Mouse (Mus musculus): ENCODE data around the gene Zbtb39. TPM values are rescaled to one million over a fixed set of nuclear protein-coding genes. Genes with fewer than 3 reads are reported as not detected.
"Not testable (repeated sequence)": the region's sequence is repeated elsewhere in the genome, so short reads cannot be mapped to it uniquely, and the experiment has no call there.

The Zbtb39 gene
- polyA plus RNA-seq, 1 experiment from 2014 or later = 3.7 TPM

- H3K27me3 ChIP-seq; H3K9me3 ChIP-seq; H3K4me3 ChIP-seq; ATAC-seq (ENCODE audit: low FRiP score); H3K27ac ChIP-seq; H3K9ac ChIP-seq; H3K4me1 ChIP-seq (replicated peaks); H3K36me3 ChIP-seq; H3K4me2 ChIP-seq: not testable (repeated sequence)
- WGBS = 92% methylated on average over 10 of the region's 10 CpGs
Observed at GRCm38 (mm10) chr10:127762926-127763325, 23.6 kb downstream of the Zbtb39 start.

DNA sequence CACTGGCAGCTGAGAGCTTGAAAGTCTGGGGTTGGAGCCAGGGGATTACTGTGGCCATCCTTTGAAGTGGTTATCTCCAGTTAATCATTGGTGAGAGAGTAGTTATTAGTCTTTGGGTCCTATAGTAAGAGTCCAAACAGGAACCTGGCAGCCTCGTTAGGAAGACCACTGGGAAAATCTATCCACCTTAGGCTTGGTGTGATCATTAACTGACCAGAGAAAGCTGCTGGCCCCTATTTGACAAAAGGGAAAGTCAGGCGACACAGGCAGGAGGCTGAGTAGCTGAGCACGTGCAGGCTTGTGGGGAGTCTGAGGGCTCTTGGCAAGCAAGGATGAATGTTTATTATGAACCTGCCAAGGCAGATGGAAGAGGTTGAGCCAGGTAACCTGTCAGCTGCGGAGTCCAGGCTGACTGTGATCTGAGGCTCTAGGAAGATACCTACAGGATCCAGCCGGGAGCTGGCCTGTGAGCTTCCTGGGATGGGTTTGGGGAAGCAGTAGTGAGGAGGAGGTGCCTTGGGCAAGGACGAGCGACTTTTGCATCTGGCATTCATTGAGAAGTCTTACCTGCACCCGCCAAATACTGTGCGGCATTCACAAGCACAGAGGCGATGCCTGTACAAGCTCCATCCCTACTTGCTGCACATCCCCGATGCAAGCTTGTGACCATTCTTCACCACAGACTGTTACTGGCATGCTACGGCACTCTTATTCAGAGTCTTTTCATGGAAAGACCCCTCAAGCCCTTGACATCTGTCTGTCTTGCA lies 24.8 kb downstream of the Zbtb39 start:
- no peaks in the 10 kb centered on the region for H3K4me1 ChIP-seq (replicated peaks)
- H3K9me3 ChIP-seq = no peaks in the 10 kb centered on the region
- H3K36me3 ChIP-seq = no peaks in the 10 kb centered on the region
- H3K27ac ChIP-seq = no peak overlapping the region
- no peaks in the 10 kb centered on the region for H3K27me3 ChIP-seq
- no peak for ATAC-seq (ENCODE audit: low FRiP score)
- H3K4me2 ChIP-seq = no peak overlapping the region
- H3K9ac ChIP-seq = no peak overlapping the region
- no peak overlapping the region for H3K4me3 ChIP-seq
- WGBS = 69% methylated on average over 12 of the region's 12 CpGs

- WGBS = 91% methylated on average over 1 of the region's 1 CpGs
Observed at GRCm38 (mm10) chr10:127766564-127766963, 27.2 kb downstream of the Zbtb39 start.

GRCm38 (mm10) chr10:127776011-127776410 lies 36.7 kb downstream of the Zbtb39 start, which contains the start of gene Rdh9:
Gene Rdh9, plus strand, starts transcription at chr10:127776386.
- WGBS = 93% methylated on average over 2 of the region's 2 CpGs
- no peak for ATAC-seq (ENCODE audit: low FRiP score)
- Histone ChIP-seq H3K4me3 (no peak within 1 kb of the TSS), H3K9me3 (no peaks in the 10 kb centered on the region), H3K27me3 (no peaks in the 10 kb centered on the region), H3K9ac (no peak within 1 kb of the TSS), H3K27ac (no peak within 1 kb of the TSS), H3K4me1 (replicated peaks) (no peaks in the 10 kb centered on the region), H3K4me2 (no peak within 1 kb of the TSS), H3K36me3 (no peaks in the 10 kb centered on the region)

More at GRCm38 (mm10) chr10:127766564-127766963, 27.2 kb downstream of the Zbtb39 start:
- Histone ChIP-seq H3K9me3 (no peaks in the 10 kb centered on the region), H3K4me1 (replicated peaks) (no peaks in the 10 kb centered on the region), H3K4me2 (no peak overlapping the region), H3K27ac (no peak overlapping the region), H3K27me3 (no peaks in the 10 kb centered on the region), H3K36me3 (no peaks in the 10 kb centered on the region), H3K4me3 (no peak overlapping the region), H3K9ac (no peak overlapping the region)
- ATAC-seq (ENCODE audit: low FRiP score) = no peak

DNA sequence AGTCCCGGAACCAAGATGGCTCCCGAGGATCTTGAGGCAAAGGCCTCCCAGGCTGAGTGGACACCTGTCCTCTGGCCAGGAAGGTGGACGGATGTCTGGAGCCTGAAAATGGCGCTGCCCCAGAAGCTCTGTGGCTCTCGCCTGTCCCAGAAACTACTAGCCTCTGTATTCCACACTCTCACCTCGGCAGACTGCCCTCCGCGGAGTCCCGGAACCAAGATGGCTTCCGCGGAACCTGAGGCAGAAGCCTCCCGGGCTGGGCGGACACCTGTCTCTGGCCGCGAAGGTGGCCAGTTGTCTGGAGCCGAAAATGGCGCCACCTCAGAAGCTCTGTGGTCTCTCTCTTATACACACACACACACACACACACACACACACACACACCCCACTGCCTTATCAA lies 43.0 kb downstream of the Zbtb39 start:
- H3K9me3 ChIP-seq; H3K27me3 ChIP-seq; ATAC-seq (ENCODE audit: low FRiP score); H3K4me2 ChIP-seq; H3K36me3 ChIP-seq; H3K27ac ChIP-seq; H3K4me3 ChIP-seq; H3K4me1 ChIP-seq (replicated peaks); H3K9ac ChIP-seq: not testable (repeated sequence)
- WGBS = 94% methylated on average over 17 of the region's 17 CpGs

DNA sequence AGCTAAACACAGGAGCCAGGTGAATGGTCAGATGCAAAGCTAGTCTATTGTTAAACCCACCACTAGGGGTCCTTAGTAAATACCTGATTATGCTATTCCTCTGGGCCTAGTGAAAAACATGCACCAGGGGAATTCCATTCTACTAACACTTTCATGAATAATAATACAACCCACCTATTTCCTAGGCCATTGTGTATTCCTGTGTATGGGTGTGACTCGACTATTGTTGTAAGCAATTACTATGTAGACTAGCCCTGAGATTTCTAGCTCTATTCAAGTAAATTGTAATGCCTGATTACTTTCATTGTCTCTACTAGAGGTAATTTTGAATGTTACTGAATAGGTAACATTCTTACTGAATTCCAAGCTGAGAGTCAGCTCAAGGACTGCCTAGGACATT lies 46.1 kb downstream of the Zbtb39 start:
- not testable (repeated sequence) for H3K9ac ChIP-seq; H3K9me3 ChIP-seq; H3K36me3 ChIP-seq; H3K4me1 ChIP-seq (replicated peaks); H3K27ac ChIP-seq; H3K27me3 ChIP-seq; H3K4me2 ChIP-seq; ATAC-seq (ENCODE audit: low FRiP score); H3K4me3 ChIP-seq
- 76% methylated on average over 1 of the region's 1 CpGs for WGBS

Other genes starting within 250 kb of the Zbtb39 start
- gene Stac3, start 237.9 kb upstream of the Zbtb39 start, polyA plus RNA-seq (2015; fragmentation: Nextera tagmentation; extraction: Ambion mirVana) = 2.5 TPM in 2 replicates
- 13.4 and 15.5 TPM in 2 replicates for gene Ndufa4l2, start 224.6 kb upstream of the Zbtb39 start, polyA plus RNA-seq (2015; fragmentation: Nextera tagmentation; extraction: Ambion mirVana)
- gene Shmt2, start 217.1 kb upstream of the Zbtb39 start, polyA plus RNA-seq (2015; fragmentation: Nextera tagmentation; extraction: Ambion mirVana) = 52.7 and 57.5 TPM in 2 replicates
- 139 and 176 TPM in 2 replicates for gene Nxph4, start 205.0 kb upstream of the Zbtb39 start, polyA plus RNA-seq (2015; fragmentation: Nextera tagmentation; extraction: Ambion mirVana)
- gene Lrp1, start 118.4 kb upstream of the Zbtb39 start, polyA plus RNA-seq (2015; fragmentation: Nextera tagmentation; extraction: Ambion mirVana) = 101 and 108 TPM in 2 replicates
- 4.9 and 5.0 TPM in 2 replicates for gene Stat6, start 96.6 kb upstream of the Zbtb39 start, polyA plus RNA-seq (2015; fragmentation: Nextera tagmentation; extraction: Ambion mirVana)
- 3.9 and 4.0 TPM in 2 replicates for gene Nemp1, start 72.6 kb upstream of the Zbtb39 start, polyA plus RNA-seq (2015; fragmentation: Nextera tagmentation; extraction: Ambion mirVana)
- gene Nab2, start 71.0 kb upstream of the Zbtb39 start, polyA plus RNA-seq (2015; fragmentation: Nextera tagmentation; extraction: Ambion mirVana) = 2.3 and 3.3 TPM in 2 replicates
- gene Myo1a, start 34.4 kb upstream of the Zbtb39 start, polyA plus RNA-seq (2015; fragmentation: Nextera tagmentation; extraction: Ambion mirVana) = 0.43 and 0.74 TPM in 2 replicates
- not detected in 2 replicates for gene Tac2, start 15.1 kb upstream of the Zbtb39 start, polyA plus RNA-seq (2015; fragmentation: Nextera tagmentation; extraction: Ambion mirVana)
- gene Gpr182, start 12.2 kb downstream of the Zbtb39 start, polyA plus RNA-seq (2015; fragmentation: Nextera tagmentation; extraction: Ambion mirVana) = 0.81 and 0.83 TPM in 2 replicates
- gene Rdh1, start 20.2 kb downstream of the Zbtb39 start, polyA plus RNA-seq (2015; fragmentation: Nextera tagmentation; extraction: Ambion mirVana) = not detected in 2 replicates
- gene Rdh16f1, start 20.2 kb downstream of the Zbtb39 start, polyA plus RNA-seq (2015; fragmentation: Nextera tagmentation; extraction: Ambion mirVana) = not detected in 2 replicates
- 0.13 and 0.16 TPM in 2 replicates for gene Rdh9, start 36.8 kb downstream of the Zbtb39 start, polyA plus RNA-seq (2015; fragmentation: Nextera tagmentation; extraction: Ambion mirVana)
- not detected in 2 replicates for gene Rdh16, start 61.6 kb downstream of the Zbtb39 start, polyA plus RNA-seq (2015; fragmentation: Nextera tagmentation; extraction: Ambion mirVana)
- not detected in 2 replicates for gene Rdh19, start 110.4 kb downstream of the Zbtb39 start, polyA plus RNA-seq (2015; fragmentation: Nextera tagmentation; extraction: Ambion mirVana)
- not detected in 2 replicates for gene Rdh16f2, start 126.9 kb downstream of the Zbtb39 start, polyA plus RNA-seq (2015; fragmentation: Nextera tagmentation; extraction: Ambion mirVana)
- not detected in 2 replicates for gene Rdh7, start 149.3 kb downstream of the Zbtb39 start, polyA plus RNA-seq (2015; fragmentation: Nextera tagmentation; extraction: Ambion mirVana)
- not detected in 2 replicates for gene Sdr9c7, start 159.0 kb downstream of the Zbtb39 start, polyA plus RNA-seq (2015; fragmentation: Nextera tagmentation; extraction: Ambion mirVana)

Data from hindbrain, embryonic 13.5 days (tissue).